Mouse (Mus musculus): ENCODE results near the gene Acaca. TPM values are rescaled to one million over a fixed set of nuclear protein-coding genes. Genes with fewer than 3 reads are reported as not detected.

Gene Acaca
- polyA plus RNA-seq, 1 experiment from 2014 or later, result 32.6 TPM

GRCm38 (mm10) chr11:84107137-84107536 is 22.3 kb upstream of the Acaca start:
- Histone ChIP-seq H3K4me3 (ENCODE audit: low read depth, low read length) (no peak overlapping the region), H3K9me3 (ENCODE audit: control insufficient read depth, low read length) (no peaks in the 10 kb centered on the region), H3K4me2 (no peak overlapping the region), H3K4me1 (ENCODE audit: control insufficient read depth, insufficient read depth, low read length) (no peaks in the 10 kb centered on the region), H3K27me3 (ENCODE audit: control insufficient read depth, insufficient read depth, low read length) (no peaks in the 10 kb centered on the region), H3K36me3 (ENCODE audit: control insufficient read depth, insufficient read depth, low read length) (peaks cover 11% of the 10 kb centered on the region), H3K27ac (ENCODE audit: low read depth, low read length) (no peak overlapping the region), H3K9ac (ENCODE audit: low read length) (no peak overlapping the region)
- DNase-seq (ENCODE audit: low spot score, missing footprints) (no peak), ATAC-seq (ENCODE audit: low FRiP score) (no peak)
- 72% methylated on average over 2 of the region's 2 CpGs for WGBS

DNA sequence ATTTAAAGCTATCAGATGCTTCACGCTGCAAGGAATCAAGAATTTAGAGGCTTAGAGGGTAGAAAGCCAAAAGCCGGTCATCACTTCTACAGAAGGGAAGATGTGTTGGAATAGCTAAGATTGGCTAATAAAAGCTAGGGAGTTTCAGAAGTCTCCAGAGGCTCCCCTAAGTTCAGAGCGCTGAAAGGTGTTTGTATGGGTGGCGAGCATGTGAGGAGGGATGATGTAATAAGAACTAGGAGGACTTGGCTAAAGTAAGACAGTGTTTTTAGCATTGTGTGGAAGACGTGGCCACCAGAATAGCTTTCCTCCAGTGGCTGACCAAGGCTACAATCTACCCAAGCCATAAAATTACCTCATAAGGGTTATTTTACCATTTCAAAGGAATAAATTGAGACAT is 15.8 kb upstream of the Acaca start:
- H3K36me3 ChIP-seq (ENCODE audit: control insufficient read depth, insufficient read depth, low read length), result peaks cover 3% of the 10 kb centered on the region
- no peak overlapping the region for H3K27ac ChIP-seq (ENCODE audit: low read depth, low read length)
- no peaks in the 10 kb centered on the region for H3K27me3 ChIP-seq (ENCODE audit: control insufficient read depth, insufficient read depth, low read length)
- no peak overlapping the region for H3K4me3 ChIP-seq (ENCODE audit: low read depth, low read length)
- no peak overlapping the region for H3K9ac ChIP-seq (ENCODE audit: low read length)
- WGBS, result 91% methylated on average over 5 of the region's 5 CpGs
- no peak overlapping the region for H3K4me2 ChIP-seq
- H3K4me1 ChIP-seq (ENCODE audit: control insufficient read depth, insufficient read depth, low read length), result no peaks in the 10 kb centered on the region
- H3K9me3 ChIP-seq (ENCODE audit: control insufficient read depth, low read length), result no peaks in the 10 kb centered on the region
- DNase-seq (ENCODE audit: low spot score, missing footprints), result no peak
- ATAC-seq (ENCODE audit: low FRiP score), result no peak

DNA sequence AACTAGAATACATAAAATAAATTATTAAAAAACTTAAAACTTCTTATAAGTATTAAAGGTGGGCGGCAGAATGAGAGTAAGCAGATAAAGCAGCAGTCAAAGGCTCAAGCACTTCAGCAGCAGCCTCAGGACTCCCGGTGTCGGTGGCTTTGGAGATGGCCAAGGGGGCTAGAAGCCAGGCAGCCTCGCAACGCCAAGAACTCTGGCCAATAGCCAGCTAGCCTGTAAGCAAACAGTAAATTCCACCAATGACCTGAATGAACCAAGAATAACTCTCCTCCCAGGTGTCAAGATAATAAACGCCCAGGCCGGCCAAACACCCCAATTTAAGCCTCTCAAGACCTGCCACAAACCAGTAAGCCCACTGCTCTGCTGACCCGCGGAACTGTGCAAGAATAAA is 13.8 kb upstream of the Acaca start:
- H3K4me2 ChIP-seq, result no peak overlapping the region
- DNase-seq (ENCODE audit: low spot score, missing footprints), result no peak
- ATAC-seq (ENCODE audit: low FRiP score), result no peak
- H3K4me3 ChIP-seq (ENCODE audit: low read depth, low read length), result no peak overlapping the region
- no peaks in the 10 kb centered on the region for H3K9me3 ChIP-seq (ENCODE audit: control insufficient read depth, low read length)
- no peaks in the 10 kb centered on the region for H3K4me1 ChIP-seq (ENCODE audit: control insufficient read depth, insufficient read depth, low read length)
- no peak overlapping the region for H3K9ac ChIP-seq (ENCODE audit: low read length)
- 90% methylated on average over 9 of the region's 9 CpGs for WGBS
- H3K36me3 ChIP-seq (ENCODE audit: control insufficient read depth, insufficient read depth, low read length), result peaks cover 12% of the 10 kb centered on the region
- H3K27ac ChIP-seq (ENCODE audit: low read depth, low read length), result no peak overlapping the region
- no peaks in the 10 kb centered on the region for H3K27me3 ChIP-seq (ENCODE audit: control insufficient read depth, insufficient read depth, low read length)

- WGBS, result 69% methylated on average over 2 of the region's 2 CpGs
- no peaks in the 10 kb centered on the region for H3K4me1 ChIP-seq (ENCODE audit: control insufficient read depth, insufficient read depth, low read length)
- H3K4me3 ChIP-seq (ENCODE audit: low read depth, low read length), result no peak overlapping the region
- no peak overlapping the region for H3K4me2 ChIP-seq
- DNase-seq (ENCODE audit: low spot score, missing footprints) (no peak), ATAC-seq (ENCODE audit: low FRiP score) (no peak)
- no peaks in the 10 kb centered on the region for H3K27me3 ChIP-seq (ENCODE audit: control insufficient read depth, insufficient read depth, low read length)
- H3K36me3 ChIP-seq (ENCODE audit: control insufficient read depth, insufficient read depth, low read length), result peaks cover 17% of the 10 kb centered on the region
- H3K9me3 ChIP-seq (ENCODE audit: control insufficient read depth, low read length), result no peaks in the 10 kb centered on the region
- no peak overlapping the region for H3K27ac ChIP-seq (ENCODE audit: low read depth, low read length)
- no peak overlapping the region for H3K9ac ChIP-seq (ENCODE audit: low read length)
Observed at GRCm38 (mm10) chr11:84116221-84116620, 13.3 kb upstream of the Acaca start.

- H3K27ac ChIP-seq (ENCODE audit: low read depth, low read length), result no peak overlapping the region
- H3K9ac ChIP-seq (ENCODE audit: low read length), result no peak overlapping the region
- peaks cover 17% of the 10 kb centered on the region for H3K36me3 ChIP-seq (ENCODE audit: control insufficient read depth, insufficient read depth, low read length)
- H3K4me2 ChIP-seq, result no peak overlapping the region
- no peaks in the 10 kb centered on the region for H3K9me3 ChIP-seq (ENCODE audit: control insufficient read depth, low read length)
- no peak for ATAC-seq (ENCODE audit: low FRiP score)
- DNase-seq (ENCODE audit: low spot score, missing footprints), result no peak
- no peaks in the 10 kb centered on the region for H3K4me1 ChIP-seq (ENCODE audit: control insufficient read depth, insufficient read depth, low read length)
- 92% methylated on average over 4 of the region's 4 CpGs for WGBS
- H3K4me3 ChIP-seq (ENCODE audit: low read depth, low read length), result no peak overlapping the region
- H3K27me3 ChIP-seq (ENCODE audit: control insufficient read depth, insufficient read depth, low read length), result no peaks in the 10 kb centered on the region
Observed at GRCm38 (mm10) chr11:84117431-84117830, 12.0 kb upstream of the Acaca start.

DNA sequence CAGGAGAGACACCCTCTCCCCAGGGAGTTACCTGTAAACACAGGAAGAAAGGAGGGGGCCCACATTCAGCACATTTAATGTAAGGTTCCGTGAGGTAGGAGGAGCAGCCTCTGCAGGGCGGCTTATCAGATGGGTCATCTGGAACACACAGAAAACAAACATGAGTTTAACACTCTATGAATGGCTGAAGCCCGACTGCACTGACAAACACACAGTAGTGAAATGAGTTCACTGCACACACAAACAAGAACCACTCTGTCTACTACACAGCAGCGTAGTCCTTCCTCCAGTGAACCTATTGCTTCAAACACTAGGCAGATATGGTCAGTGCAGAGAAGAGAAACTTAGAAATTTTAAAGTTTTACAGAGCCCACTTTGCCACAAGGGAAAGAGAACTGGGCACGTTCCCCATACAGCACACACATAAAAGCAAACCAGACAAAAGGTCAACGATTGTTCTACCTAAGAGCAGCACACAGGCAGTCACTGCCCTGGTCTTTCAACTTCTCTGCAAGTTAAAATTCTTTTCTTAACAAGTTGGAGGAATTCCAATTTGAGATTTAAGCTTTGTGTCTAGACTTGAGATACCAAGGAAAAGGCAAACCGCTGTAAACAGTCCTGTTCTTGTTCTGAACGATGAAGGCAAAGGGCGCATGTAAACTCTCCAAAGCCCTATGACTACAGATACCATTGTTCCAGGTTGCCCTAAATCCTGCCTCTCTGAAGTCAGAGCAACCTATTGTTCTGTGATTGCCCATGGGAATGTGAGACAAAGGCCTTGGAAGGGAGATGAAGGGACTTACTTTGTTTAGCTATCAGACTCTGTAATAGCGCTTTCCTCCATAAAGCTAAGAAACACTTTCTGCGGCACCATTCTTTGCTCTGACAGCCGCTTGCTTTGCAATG is 8.2 kb upstream of the Acaca start:
- Histone ChIP-seq H3K27me3 (ENCODE audit: control insufficient read depth, insufficient read depth, low read length) (no peaks in the 10 kb centered on the region), H3K9me3 (ENCODE audit: control insufficient read depth, low read length) (no peaks in the 10 kb centered on the region), H3K4me3 (ENCODE audit: low read depth, low read length) (no peak overlapping the region), H3K27ac (ENCODE audit: low read depth, low read length) (no peak overlapping the region), H3K4me2 (no peak overlapping the region), H3K4me1 (ENCODE audit: control insufficient read depth, insufficient read depth, low read length) (no peaks in the 10 kb centered on the region), H3K9ac (ENCODE audit: low read length) (no peak overlapping the region), H3K36me3 (ENCODE audit: control insufficient read depth, insufficient read depth, low read length) (peaks cover 16% of the 10 kb centered on the region)
- WGBS, result 86% methylated on average over 12 of the region's 12 CpGs
- no peak for DNase-seq (ENCODE audit: low spot score, missing footprints)
- ATAC-seq (ENCODE audit: low FRiP score), result no peak

DNA sequence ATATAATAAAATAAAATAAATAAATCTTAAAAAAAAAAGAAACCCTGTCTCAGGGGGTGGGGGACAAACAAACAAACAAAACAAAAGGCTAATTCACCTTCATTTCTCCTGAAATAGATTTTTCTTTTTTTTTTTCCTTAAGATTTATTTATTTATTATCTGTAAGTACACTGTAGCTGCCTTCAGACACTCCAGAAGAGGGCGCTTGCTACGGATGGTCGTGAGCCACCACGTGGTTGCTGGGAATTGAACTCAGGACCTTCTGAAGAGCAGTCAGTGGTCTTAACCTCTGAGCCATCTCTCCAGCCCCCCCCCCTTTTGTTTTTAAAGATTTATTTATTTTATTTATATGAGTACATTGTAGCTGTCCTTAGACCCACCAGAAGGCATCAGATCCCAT is 1.5 kb upstream of the Acaca start:
- Histone ChIP-seq H3K9me3 (ENCODE audit: control insufficient read depth, low read length) (no peaks in the 10 kb centered on the region), H3K27me3 (ENCODE audit: control insufficient read depth, insufficient read depth, low read length) (no peaks in the 10 kb centered on the region), H3K4me3 (ENCODE audit: low read depth, low read length) (no peak overlapping the region), H3K27ac (ENCODE audit: low read depth, low read length) (no peak overlapping the region), H3K36me3 (ENCODE audit: control insufficient read depth, insufficient read depth, low read length) (peaks cover 2% of the 10 kb centered on the region; the same call in 1 of the 2 replicates), H3K4me2 (no peak overlapping the region), H3K9ac (ENCODE audit: low read length) (no peak overlapping the region), H3K4me1 (ENCODE audit: control insufficient read depth, insufficient read depth, low read length) (peaks cover 9% of the 10 kb centered on the region; the same call in 1 of the 2 replicates)
- 90% methylated on average over 4 of the region's 4 CpGs for WGBS
- no peak for ATAC-seq (ENCODE audit: low FRiP score)
- DNase-seq (ENCODE audit: low spot score, missing footprints), result no peak

GRCm38 (mm10) chr11:84129799-84130185 is 320 bp downstream of the Acaca start:
- Histone ChIP-seq H3K4me1 (ENCODE audit: control insufficient read depth, insufficient read depth, low read length) (peaks cover 9% of the 10 kb centered on the region; the same call in 1 of the 2 replicates), H3K4me2 (peak overlapping the region; percentile 87), H3K27me3 (ENCODE audit: control insufficient read depth, insufficient read depth, low read length) (no peaks in the 10 kb centered on the region), H3K4me3 (ENCODE audit: low read depth, low read length) (peak overlapping the region; percentile 80), H3K36me3 (ENCODE audit: control insufficient read depth, insufficient read depth, low read length) (peaks cover 2% of the 10 kb centered on the region; the same call in 1 of the 2 replicates), H3K27ac (ENCODE audit: low read depth, low read length) (no peak overlapping the region), H3K9ac (ENCODE audit: low read length) (peak overlapping the region; percentile 86), H3K9me3 (ENCODE audit: control insufficient read depth, low read length) (no peaks in the 10 kb centered on the region)
- ATAC-seq (ENCODE audit: low FRiP score), result peak; percentile 54
- 6% methylated on average over 11 of the region's 11 CpGs for WGBS
- DNase-seq (ENCODE audit: low spot score, missing footprints), result no peak

- no peaks in the 10 kb centered on the region for H3K27me3 ChIP-seq (ENCODE audit: control insufficient read depth, insufficient read depth, low read length)
- no peak overlapping the region for H3K4me2 ChIP-seq
- 89% methylated on average over 2 of the region's 2 CpGs for WGBS
- no peak overlapping the region for H3K27ac ChIP-seq (ENCODE audit: low read depth, low read length)
- no peak overlapping the region for H3K4me3 ChIP-seq (ENCODE audit: low read depth, low read length)
- no peak overlapping the region for H3K9ac ChIP-seq (ENCODE audit: low read length)
- DNase-seq (ENCODE audit: low spot score, missing footprints) (peak; percentile 75), ATAC-seq (ENCODE audit: low FRiP score) (no peak)
- peaks cover 4% of the 10 kb centered on the region; the same call in 1 of the 2 replicates for H3K4me1 ChIP-seq (ENCODE audit: control insufficient read depth, insufficient read depth, low read length)
- H3K36me3 ChIP-seq (ENCODE audit: control insufficient read depth, insufficient read depth, low read length), result no peaks in the 10 kb centered on the region
- no peaks in the 10 kb centered on the region for H3K9me3 ChIP-seq (ENCODE audit: control insufficient read depth, low read length)
Observed at GRCm38 (mm10) chr11:84134331-84134860, 4.9 kb downstream of the Acaca start.
